Mouse (Mus musculus): ENCODE results near the gene Ddx17. TPM values are rescaled to one million over a fixed set of nuclear protein-coding genes. Genes with fewer than 3 reads are reported as not detected.

The Ddx17 gene
- total RNA-seq, 1 experiment from 2014 or later, result 236 TPM

GRCm38 (mm10) chr15:79519400-79520220 lies 26.9 kb downstream of the Ddx17 start:
- no peak for ATAC-seq (replicated peaks; ENCODE audit: low read depth, poor library complexity, severe bottlenecking)

GRCm38 (mm10) chr15:79518571-79518970 lies 28.0 kb downstream of the Ddx17 start:
- ATAC-seq (replicated peaks; ENCODE audit: low read depth, poor library complexity, severe bottlenecking), result no peak

- no peak for ATAC-seq (replicated peaks; ENCODE audit: low read depth, poor library complexity, severe bottlenecking)
Observed at GRCm38 (mm10) chr15:79517710-79518109, 28.8 kb downstream of the Ddx17 start.

GRCm38 (mm10) chr15:79516171-79517096 lies 30.1 kb downstream of the Ddx17 start, which contains the start of gene Kdelr3:
Gene Kdelr3 (plus strand): TSS chr15:79516411.
- peak; percentile 38 for ATAC-seq (replicated peaks; ENCODE audit: low read depth, poor library complexity, severe bottlenecking)

- no peak for ATAC-seq (replicated peaks; ENCODE audit: low read depth, poor library complexity, severe bottlenecking)
Observed at GRCm38 (mm10) chr15:79513940-79514339, 32.6 kb downstream of the Ddx17 start.

GRCm38 (mm10) chr15:79511553-79512320 lies 34.8 kb downstream of the Ddx17 start:
- ATAC-seq (replicated peaks; ENCODE audit: low read depth, poor library complexity, severe bottlenecking), result peak; percentile 75

GRCm38 (mm10) chr15:79510425-79510824 lies 36.1 kb downstream of the Ddx17 start:
- no peak for ATAC-seq (replicated peaks; ENCODE audit: low read depth, poor library complexity, severe bottlenecking)

- ATAC-seq (replicated peaks; ENCODE audit: low read depth, poor library complexity, severe bottlenecking), result no peak
Observed at GRCm38 (mm10) chr15:79509998-79510397, 36.5 kb downstream of the Ddx17 start.

GRCm38 (mm10) chr15:79507055-79507828 lies 39.3 kb downstream of the Ddx17 start:
- ATAC-seq (replicated peaks; ENCODE audit: low read depth, poor library complexity, severe bottlenecking), result no peak

- ATAC-seq (replicated peaks; ENCODE audit: low read depth, poor library complexity, severe bottlenecking), result no peak
Observed at GRCm38 (mm10) chr15:79506460-79506859, 40.1 kb downstream of the Ddx17 start.

GRCm38 (mm10) chr15:79505616-79506283 lies 40.8 kb downstream of the Ddx17 start:
- peak; percentile 37; the same call in 1 of the 2 replicates for ATAC-seq (replicated peaks; ENCODE audit: low read depth, poor library complexity, severe bottlenecking)

GRCm38 (mm10) chr15:79504707-79505452 lies 41.7 kb downstream of the Ddx17 start, which contains the start of gene Kcnj4:
Gene Kcnj4 (minus strand): TSS chr15:79505241.
- ATAC-seq (replicated peaks; ENCODE audit: low read depth, poor library complexity, severe bottlenecking), result no peak

- ATAC-seq (replicated peaks; ENCODE audit: low read depth, poor library complexity, severe bottlenecking), result no peak
Observed at GRCm38 (mm10) chr15:79503438-79503837, 43.1 kb downstream of the Ddx17 start.

- ATAC-seq (replicated peaks; ENCODE audit: low read depth, poor library complexity, severe bottlenecking), result no peak
Observed at GRCm38 (mm10) chr15:79502891-79503341, 43.6 kb downstream of the Ddx17 start.

GRCm38 (mm10) chr15:79500110-79500509 lies 46.4 kb downstream of the Ddx17 start:
- ATAC-seq (replicated peaks; ENCODE audit: low read depth, poor library complexity, severe bottlenecking), result no peak

GRCm38 (mm10) chr15:79493527-79493926 lies 53.0 kb downstream of the Ddx17 start:
- ATAC-seq (replicated peaks; ENCODE audit: low read depth, poor library complexity, severe bottlenecking), result no peak

- ATAC-seq (replicated peaks; ENCODE audit: low read depth, poor library complexity, severe bottlenecking), result no peak
Observed at GRCm38 (mm10) chr15:79489463-79489862, 57.1 kb downstream of the Ddx17 start.

- ATAC-seq (replicated peaks; ENCODE audit: low read depth, poor library complexity, severe bottlenecking), result no peak
Observed at GRCm38 (mm10) chr15:79481181-79481688, 65.3 kb downstream of the Ddx17 start.

Data from common myeloid progenitor, adult 5-6 weeks (primary cell).